Mouse (Mus musculus) urinary bladder, postnatal 25 days (tissue): ENCODE data around the gene Mettl1.
"Not testable (repeated sequence)": the region's sequence is repeated elsewhere in the genome, so short reads cannot be mapped to it uniquely, and the experiment has no call there.

ENCODE experiments used
- DNase-seq: peaks from one replicate; pipeline ENCODE4 v3.0.0; 2022; ENCODE audit warnings: low spot score

Gene Mettl1

DNA sequence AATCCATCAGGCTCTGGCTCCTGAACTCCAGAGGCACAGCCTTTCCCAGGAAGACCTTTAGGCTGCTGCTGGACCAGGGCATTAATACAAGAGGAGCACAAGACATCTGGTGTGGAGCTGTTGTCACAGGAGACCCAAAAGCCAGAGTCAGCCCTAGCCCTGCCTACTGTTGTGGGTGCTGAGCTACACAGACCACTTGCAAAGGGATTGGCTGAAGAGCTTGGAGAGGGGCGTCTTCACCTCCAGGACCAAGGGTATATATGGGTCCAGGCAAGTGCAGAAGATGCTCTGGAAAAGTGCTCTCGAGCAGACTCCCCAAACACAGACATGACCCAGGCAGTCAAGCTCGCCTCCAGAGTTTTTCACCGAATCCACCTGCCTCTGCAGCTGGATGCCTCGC lies 6.7 kb downstream of the Mettl1 start, which contains the start of gene Cyp27b1:
Cyp27b1 (plus strand) TSS at position 297 of the 400 bp plus-strand sequence.
- no peak for DNase-seq

DNA sequence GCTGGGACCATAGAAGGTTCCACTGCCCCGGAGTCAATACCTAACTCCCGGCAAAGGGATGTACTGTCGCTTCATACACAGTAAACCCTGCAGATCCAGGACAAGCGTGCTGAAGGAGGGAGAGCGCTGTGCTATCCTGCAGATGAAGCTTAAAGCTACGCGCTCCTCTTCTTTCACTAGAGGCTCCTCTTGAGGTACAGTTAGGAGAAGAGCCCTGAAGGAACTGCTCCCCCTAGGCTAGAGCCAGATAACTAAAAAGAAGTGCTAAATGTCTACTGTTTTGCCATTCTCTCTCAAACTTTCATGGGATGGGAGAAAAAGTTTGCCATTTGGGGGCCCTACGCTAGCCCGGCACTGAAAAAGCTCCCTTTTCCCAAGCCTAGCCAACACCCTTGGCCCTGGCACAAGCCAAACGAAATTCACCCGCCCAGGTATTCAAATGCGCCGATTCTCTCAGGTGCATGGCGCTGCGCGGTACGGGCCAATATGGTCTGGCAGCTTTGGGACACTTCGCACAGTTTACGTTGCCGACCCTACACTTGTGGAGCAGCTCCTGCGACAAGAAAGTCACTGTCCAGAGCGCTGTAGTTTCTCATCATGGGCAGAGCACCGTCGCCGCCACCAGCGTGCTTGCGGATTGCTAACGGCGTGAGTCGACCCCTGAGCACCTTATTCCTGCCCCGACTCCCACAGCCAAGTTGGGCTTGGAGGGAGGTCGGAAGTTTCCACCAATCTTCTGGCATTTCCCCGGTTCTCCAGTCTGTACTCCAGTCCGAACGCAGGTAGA lies 7.6 kb downstream of the Mettl1 start:
- no peak for DNase-seq

DNA sequence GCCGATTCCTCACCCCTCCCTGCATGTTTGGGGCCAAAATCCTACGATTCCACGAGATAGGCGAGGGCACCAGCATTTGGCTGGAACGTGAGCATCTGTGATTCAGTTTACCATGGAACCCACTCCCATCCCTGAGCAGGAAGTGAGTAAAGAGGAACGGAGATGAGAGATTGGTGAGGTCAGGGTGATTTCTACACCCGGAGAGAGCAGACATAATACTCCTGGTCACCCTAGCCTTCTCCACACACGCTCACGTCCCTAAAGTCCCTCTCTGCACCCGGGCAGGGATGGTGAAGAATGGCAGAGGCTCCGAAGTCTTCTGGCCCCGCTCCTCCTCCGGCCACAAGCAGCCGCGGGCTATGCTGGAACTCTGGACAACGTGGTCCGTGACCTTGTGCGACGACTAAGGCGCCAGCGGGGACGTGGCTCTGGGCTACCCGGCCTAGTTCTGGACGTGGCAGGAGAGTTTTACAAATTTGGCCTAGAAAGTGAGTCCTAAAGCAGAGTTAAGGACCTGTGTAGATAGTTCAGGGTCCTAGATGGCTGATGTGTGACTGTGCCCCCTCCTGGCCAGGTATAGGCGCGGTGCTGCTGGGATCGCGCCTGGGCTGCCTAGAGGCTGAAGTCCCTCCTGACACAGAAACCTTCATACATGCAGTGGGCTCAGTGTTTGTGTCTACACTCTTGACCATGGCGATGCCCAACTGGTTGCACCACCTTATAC lies 8.3 kb downstream of the Mettl1 start:
- DNase-seq: no peak

DNA sequence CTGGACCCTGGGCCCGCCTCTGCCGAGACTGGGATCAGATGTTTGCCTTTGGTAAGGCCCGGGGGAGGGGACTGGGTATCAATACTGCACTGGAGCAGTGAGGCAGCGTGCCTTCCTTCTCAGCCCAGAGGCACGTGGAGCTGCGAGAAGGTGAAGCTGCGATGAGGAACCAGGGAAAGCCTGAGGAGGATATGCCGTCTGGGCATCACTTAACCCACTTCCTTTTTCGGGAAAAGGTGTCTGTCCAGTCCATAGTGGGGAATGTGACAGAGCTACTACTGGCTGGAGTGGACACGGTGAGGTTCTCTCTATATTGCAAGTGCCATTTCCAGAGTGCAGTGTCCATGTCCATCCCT lies 8.9 kb downstream of the Mettl1 start:
- DNase-seq: no peak

DNA sequence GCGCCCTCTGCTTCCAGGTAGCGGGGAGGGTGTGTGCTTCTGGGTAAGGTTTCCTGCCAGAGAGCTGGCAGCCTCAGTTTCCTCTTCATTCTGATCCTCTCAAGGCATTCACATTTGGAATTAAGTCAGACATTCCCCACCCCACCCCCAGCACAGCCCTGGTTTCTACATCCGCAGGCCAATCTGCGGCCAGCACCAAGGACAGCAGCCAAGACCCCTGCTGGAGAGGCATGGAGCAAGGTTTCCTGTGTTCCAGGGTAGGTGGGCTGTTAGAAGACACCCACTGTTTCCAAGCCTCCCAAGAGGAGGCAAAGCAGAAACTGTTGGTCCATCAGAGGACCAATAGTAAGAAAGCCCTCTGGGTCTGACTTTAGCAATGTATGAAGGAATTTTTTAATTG lies 13.4 kb downstream of the Mettl1 start:
- no peak for DNase-seq

DNA sequence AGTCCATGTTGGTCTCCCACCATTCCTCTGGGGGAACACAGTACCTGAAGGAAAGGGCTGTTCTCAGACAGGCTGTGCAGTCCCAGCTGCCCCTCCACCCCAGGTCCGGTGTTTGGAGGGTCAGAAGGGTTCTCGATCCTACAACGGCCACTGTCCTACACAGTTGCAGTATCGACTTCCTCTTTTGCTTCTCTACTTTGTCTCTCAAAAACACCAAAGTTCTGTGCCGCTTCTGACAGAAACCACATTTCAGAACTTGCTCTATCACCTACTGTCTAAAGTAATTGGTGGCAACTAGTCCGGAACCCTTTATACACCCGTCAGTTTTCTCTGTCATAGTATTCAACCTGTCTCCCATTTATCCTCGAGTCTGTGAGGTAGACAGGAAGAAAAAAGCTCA lies 14.2 kb downstream of the Mettl1 start:
- DNase-seq: no peak

DNA sequence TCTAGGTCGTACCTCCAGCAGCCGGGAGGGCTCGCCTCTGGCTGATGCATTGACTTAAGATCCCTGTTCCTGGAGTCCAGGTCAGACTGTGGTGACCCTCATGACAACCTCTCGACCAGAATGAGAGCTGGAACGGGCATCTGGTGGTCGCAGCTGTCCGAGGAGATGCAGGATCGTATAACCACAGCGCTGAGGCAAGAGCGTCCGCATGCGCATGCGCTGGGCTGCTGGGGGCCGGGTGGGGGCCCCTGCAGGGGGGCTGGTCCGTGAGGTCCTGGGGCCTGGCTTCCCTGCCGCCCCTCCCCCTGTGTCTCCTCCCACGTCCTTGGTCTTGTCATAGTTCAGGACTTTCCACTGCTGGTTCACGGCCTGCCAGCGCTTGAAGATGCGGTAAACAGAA lies 15.3 kb downstream of the Mettl1 start:
- no peak for DNase-seq

DNA sequence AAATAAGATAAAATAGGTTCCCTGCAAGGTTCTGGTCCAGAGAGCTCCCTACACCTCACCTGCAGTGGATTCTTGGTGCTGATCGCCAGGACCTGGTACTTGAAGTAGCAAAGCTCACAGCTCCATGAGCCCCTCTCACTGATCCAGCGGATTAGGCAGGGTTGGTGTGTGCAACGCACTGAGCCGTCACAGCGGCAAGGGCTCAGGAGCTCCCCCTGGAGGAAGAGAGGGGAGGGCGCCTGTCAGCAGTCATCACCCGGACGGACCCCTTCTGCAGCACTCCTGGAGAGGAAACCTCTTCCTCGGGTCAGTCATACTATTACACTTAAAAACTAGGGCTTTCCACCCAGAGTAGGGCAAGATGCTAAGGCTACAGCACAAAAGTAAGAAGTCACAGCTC lies 16.9 kb downstream of the Mettl1 start:
- peak; percentile 79 for DNase-seq

DNA sequence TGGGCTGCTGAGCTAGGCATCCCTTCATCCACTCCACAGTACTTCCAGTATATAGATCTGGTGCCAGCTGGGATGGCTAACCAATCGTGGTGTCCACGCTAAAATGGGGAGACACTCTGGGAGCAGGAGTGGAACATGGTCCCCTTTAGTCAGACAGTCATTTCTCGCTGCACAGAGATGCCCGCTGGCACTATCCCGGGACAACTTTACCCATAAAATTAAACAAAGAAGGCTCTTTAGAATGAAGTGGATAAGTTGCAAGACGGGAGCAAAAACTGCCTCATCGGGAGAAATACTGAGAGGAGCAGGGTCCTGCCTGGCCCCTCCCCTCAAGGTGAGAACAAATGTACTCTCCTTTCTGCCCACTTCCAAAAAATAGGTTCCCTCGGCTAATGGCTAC lies 17.5 kb downstream of the Mettl1 start:
- no peak for DNase-seq

DNA sequence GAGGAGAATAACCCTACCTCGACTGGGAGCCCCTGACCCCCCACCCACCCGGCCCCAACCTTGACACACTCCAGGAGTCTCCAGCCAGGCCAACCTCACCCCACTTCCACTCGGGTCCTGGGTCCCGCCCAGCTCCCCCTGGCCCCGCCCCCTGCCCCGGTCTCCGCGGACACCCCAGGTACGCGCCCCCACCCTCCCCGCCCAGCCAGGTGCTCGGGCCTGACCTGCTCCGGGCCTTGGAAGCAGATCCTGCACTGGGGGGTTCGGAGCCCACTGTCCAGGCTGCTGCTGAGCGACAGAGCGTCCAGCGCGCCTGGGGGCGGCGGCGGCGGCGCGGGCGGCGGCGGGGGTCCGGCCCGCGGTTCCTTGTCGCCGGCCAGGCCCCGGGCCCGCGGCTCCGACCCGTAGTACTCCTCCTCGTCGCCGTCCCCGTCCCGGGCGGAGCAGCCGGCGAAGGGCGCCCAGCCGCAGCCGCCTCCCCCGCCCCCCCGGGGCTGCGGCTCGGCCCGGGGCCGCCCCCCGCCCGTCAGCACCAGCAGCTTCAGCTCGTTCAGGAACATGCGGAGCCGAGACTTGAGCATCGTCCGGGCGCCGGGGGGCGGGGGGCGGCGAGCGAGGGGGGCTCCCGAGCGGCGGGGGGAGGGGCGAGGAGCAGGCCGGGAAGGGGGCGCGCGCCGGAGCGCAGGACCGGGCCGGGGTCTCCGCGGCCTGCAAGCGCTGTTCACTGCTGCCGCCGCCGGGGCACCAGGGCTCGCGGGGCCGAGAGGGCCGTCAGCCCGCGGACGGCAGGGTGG lies 18.2 kb downstream of the Mettl1 start:
- no peak for DNase-seq

DNA sequence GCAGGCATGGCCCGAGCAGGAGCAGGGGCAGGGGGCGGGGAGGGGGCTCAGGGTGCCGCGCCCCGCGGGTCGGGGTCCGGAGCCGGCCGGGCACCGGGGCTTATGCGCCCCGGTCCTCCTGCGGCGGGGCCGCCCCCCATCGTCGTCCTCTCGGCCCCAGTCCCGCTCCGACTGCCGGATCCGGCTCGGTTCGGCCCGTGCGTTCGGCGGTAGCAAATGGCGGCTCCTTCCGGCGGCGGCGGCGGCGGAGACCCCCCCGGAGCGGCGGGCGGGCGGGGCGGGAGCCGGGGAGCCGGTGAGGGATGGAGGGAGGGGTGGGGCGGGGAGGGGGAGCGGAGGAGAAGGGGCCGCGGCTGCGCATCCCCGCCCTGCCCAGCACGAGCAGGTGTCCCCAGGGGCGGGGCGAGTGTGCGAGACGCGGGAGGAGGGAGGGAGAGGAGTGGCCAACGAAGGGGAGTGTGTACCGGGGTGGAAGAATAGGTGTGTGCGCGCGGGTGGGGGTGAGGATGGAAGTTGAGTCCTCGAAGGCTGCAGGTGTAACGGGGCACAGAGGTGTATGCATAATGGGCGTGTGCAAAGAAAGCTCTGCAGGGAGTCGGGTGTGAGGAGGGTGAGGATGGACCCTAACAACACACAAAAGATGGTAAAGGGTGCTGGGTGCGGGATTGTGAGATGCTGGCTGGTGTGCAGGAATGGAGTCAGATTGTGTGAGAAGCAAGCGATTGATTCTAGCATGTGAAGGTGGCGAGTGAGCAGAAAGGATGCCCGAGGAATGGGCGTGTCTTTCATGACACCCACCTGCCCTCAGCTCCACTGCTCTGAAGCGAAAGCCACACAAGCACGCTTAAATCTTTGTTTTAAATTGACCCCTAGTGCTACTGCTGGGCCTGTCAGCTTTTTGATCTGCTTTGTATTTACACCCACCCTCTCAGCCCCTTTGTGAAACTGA lies 19.0 kb downstream of the Mettl1 start, which contains the start of gene March9:
March9 (minus strand) TSS at position 217 of the 949 bp plus-strand sequence.
- peak; percentile 54 for DNase-seq

DNA sequence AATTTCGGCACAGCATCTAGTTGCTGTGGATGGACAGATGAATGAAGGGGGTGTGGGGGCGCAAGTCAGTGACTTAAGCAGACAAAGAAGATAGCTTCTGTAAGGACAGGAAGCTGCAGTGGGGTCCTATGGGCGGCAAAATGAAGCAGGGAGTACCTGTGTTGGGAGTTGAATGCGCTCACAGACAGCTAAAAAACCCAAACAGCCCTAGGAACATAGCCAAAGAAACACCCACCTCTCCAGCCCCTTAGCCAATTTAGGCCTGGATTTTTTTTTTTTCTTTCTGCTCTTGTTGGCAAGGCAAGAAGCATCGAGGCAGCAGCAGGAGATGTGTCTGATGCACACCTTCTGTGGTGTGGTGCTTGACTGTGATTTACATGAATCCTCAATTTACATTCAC lies 19.9 kb downstream of the Mettl1 start:
- no peak for DNase-seq

DNA sequence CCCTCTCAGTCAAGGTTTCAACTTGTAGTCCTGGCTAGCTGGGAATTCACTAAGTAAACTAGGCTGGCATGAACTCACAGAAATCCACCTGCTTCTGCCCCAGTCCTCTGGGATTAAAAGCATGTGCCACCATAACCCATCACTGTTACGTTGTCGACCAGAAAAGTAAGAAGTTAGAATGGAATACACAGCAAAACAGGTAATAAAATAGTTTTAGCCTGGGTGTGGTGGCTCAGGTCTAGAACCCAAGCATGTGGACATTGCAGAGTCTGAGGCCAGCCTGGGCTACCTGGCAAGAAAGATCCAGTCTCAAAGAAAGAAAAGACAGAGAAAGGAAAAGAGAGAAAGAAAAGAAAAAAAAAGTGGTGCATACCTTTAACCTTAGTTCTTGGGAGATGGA lies 20.3 kb downstream of the Mettl1 start:
- DNase-seq: no peak

DNA sequence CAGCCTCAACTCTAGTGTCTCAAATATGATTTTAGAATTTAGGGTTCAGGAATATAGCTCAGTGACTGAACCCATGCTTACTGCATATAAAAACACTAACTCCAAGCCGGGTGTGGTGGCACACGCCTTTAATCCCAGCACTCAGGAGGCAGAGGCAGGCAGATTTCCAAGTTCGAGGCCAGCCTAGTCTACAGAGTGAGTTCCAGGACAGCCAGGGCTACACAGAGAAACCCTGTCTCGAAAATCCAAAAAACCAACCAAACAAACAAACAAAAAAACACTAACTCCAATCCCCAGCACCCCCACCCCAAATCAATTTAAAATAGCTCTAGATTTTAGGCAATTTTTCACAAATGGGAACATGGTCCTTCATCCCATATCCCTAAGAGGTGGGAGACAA lies 20.9 kb downstream of the Mettl1 start:
- DNase-seq: not testable (repeated sequence)

DNA sequence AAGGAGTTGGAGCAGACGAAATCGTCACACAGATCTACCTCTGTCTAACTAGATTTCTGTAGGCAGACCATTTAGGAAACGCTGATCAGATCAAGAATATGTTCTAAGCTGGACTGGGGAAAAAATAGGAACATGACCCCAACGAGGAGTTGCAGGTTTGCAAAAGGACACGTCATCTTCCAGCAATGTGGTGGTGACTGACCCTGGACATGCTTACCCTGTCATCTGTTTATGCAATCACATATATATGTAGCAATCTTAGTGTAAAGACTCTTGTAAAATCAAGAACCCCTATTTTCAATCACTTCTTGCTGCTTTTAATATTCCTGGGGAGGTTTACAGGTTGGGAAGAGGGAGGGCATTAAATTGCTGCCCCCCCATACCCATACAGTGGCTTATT lies 21.3 kb downstream of the Mettl1 start:
- DNase-seq: no peak

DNA sequence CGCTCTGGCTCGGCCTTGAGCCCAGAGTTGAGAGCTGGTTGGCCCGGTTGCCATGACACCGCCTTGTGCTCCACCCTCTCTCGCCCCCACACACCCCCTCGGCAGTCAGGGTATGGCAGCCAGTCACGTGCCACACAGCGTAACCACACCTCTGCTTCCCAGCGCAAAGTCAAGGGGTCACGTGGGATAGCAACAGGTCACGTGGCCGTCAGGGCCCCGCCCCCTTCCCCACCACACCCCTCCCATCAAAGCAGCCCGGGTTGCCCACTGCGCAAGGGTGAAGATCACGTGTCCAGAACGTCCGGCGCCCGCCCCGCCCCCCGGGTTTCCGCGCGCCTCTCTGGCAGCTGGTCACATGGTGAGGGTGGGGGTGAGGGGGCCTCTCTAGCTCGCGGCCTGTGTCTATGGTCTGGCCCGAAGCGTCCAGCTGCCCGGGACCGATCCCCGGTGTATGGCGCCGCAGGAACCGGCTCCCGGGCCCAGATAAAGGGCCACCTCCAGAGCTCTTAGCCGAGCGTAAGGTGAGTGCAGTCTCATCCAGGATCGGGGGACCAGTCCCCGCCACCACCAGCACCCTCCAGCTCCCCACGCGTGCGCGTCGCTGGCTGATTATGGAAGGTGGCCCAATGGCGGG lies 22.1 kb downstream of the Mettl1 start, which contains the start of gene Cdk4:
Cdk4 (plus strand) TSS at position 296 of the 634 bp plus-strand sequence.
- peak; percentile 98 for DNase-seq

DNA sequence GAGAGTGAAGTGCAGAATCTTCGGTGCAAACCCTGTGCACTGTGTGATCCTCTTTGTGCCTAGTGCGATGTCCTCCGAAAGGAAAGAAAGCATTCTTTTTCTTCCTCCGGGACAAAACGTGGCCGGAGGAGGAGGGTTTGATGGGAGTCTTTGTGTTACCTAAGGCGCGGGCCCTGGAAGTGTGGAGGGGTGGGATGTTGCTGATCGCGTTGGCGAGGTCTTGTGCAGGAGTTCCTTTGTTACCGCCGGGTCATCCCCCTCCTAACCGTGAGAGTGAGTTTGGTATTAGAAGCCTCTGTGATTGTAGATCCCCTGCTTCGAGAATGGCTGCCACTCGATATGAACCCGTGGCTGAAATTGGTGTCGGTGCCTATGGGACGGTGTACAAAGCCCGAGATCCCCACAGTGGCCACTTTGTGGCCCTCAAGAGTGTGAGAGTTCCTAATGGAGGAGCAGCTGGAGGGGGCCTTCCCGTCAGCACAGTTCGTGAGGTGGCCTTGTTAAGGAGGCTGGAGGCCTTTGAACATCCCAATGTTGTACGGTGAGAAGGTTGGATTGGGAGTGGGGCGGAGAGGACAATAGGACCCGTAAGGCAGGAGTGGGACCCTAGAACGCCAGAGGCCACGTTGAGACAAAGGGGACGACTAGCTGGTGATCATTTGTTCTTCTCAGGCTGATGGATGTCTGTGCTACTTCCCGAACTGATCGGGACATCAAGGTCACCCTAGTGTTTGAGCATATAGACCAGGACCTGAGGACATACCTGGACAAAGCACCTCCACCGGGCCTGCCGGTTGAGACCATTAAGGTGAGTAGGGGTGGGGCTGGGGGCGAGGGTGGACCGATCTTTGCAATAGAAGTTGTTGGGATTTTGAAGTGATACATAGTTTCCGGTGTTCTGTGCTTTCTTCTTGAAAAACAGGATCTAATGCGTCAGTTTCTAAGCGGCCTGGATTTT lies 23.0 kb downstream of the Mettl1 start:
- no peak for DNase-seq

DNA sequence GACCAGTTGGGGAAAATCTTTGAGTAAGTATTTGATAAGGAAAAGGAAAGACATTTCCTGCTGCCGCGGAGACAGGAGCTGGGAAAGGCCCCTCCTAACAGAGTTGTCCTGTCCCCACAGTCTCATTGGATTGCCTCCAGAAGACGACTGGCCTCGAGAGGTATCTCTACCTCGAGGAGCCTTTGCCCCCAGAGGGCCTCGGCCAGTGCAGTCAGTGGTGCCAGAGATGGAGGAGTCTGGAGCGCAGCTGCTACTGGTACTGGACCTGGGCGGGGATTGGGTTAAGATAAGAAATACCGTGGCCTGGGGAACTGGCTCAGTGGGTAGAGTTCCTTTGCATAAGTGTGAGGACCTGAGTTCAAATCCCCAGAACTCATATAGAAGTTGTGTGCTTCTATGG lies 24.8 kb downstream of the Mettl1 start:
- DNase-seq: no peak

DNA sequence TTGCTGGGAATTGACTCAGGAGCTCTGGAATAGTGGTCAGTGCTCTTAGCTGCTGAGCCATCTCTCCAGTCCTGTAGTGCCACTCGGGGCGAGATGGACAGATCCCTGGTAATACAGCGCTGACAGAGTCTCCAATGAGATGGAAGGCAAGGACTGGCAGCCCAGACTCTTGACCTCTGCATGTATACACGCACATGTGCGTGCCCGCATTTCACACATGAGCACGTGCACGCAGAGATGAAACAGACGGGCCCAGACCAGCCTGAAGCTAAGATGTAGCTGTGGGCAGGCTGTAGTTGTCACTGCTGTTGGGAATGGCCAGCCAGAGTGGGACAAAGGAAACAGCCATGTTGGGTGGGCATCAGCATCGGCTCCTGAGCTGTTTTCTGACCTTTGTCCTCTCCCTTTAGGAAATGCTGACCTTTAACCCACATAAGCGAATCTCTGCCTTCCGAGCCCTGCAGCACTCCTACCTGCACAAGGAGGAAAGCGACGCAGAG lies 25.4 kb downstream of the Mettl1 start:
- no peak for DNase-seq
